In the genomic region with DNA sequence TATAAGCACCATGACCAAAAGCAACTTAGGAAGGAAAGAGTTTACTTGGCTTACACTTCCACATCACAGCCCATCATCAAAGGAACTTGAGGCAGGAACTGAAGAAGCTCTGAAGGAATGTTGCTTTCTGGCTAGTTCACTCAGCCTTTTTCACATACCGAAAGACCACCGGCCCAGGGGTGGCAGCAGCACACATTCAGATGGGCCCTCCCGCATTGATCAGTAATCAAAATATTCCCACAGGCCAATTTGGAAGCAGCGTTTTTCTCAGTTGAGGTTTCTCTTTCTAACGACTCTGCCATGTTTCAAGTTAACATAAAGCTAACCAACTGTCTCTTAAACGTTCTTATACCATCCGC, we compare ENCODE assay signal across 8 mouse cellular contexts. TPM values are rescaled to one million over a fixed set of nuclear protein-coding genes. Genes with fewer than 3 reads are reported as not detected.
DNase-seq lines count a peak whose midpoint lies in the region; ATAC-seq and TF ChIP-seq lines count a peak whose summit lies in the region.

No protein-coding gene starts in this region.

- 0% methylated on average over 7 of the region's 7 CpGs for WGBS in heart, adult 2 months
- under 1% methylated on average over 7 of the region's 7 CpGs for WGBS in spleen, adult 2 months
- 0% methylated on average over 7 of the region's 7 CpGs for WGBS in liver, postnatal 0 days (ENCODE audit: insufficient replicate concordance)

- no peaks in the 10 kb centered on the region for H3K9me3 ChIP-seq in liver, postnatal 0 days (ENCODE audit: low read length)

- H3K79me2 ChIP-seq in heart, adult 2 months (replicated peaks; ENCODE audit: control insufficient read depth, insufficient read depth, low read length) = peaks cover 9% of the 10 kb centered on the region

- peak overlapping the region; percentile 83 for H3K9ac ChIP-seq in heart, adult 2 months (ENCODE audit: low read depth, low read length)
- H3K9ac ChIP-seq in liver, postnatal 0 days (replicated peaks) = peak overlapping the region; percentile 99

- H3K27ac ChIP-seq in heart, adult 2 months = peak overlapping the region; percentile 87
- peak overlapping the region; percentile 7 for H3K27ac ChIP-seq in spleen, adult 2 months (ENCODE audit: insufficient read depth, low read length)
- H3K27ac ChIP-seq in liver, postnatal 0 days (ENCODE audit: low read depth) = peak overlapping the region; percentile 96

- intact Hi-C loops in heart, adult 2 months (cut with DNase I) = loop anchor here (2.0 to 10.0 kb wide), 5 partner anchors 95 to 521 kb away; partner anchors contain the start of genes Gk5, Rnf7, Tfdp2 and Trpc1
- intact Hi-C loops in heart, postnatal 36 days (cut with DNase I) = loop anchor here (10.0 kb wide), 2 partner anchors 209 to 439 kb away; partner anchors contain the start of gene U2surp
- intact Hi-C loops in left cerebral cortex, postnatal 25 days (cut with DNase I) = loop anchor here (1.0 to 2.0 kb wide), 2 partner anchors 165 to 443 kb away; partner anchors contain the start of genes Gk5 and U2surp

- H3K27me3 ChIP-seq in heart, adult 2 months (ENCODE audit: control insufficient read depth, insufficient read depth, low read length) = no peaks in the 10 kb centered on the region
- no peaks in the 10 kb centered on the region for H3K27me3 ChIP-seq in spleen, adult 2 months (ENCODE audit: control insufficient read depth, insufficient read depth, low read length)
- H3K27me3 ChIP-seq in liver, postnatal 0 days (ENCODE audit: insufficient read depth, low read length) = no peaks in the 10 kb centered on the region

- no peak for TF ChIP-seq POLR2A in heart, adult 2 months (IDR thresholded peaks at IDR 0.05; ENCODE audit: insufficient read depth, low read depth, low read length)
- no peak for TF ChIP-seq POLR2A in spleen, adult 2 months (IDR thresholded peaks at IDR 0.05; ENCODE audit: low read depth, low read length)

- peak; percentile 9; the same call in 1 of the 2 replicates for ATAC-seq in granulocyte monocyte progenitor cell, adult 5-6 weeks (replicated peaks; ENCODE audit: poor library complexity, severe bottlenecking)
- ATAC-seq in liver, postnatal 0 days = peak; percentile 7

- no peak for TF ChIP-seq CTCF in heart, adult 2 months (IDR thresholded peaks at IDR 0.05)
- no peak for TF ChIP-seq CTCF in spleen, adult 2 months (IDR thresholded peaks at IDR 0.05; ENCODE audit: extremely low read depth, insufficient read depth, insufficient read length, insufficient replicate concordance)
- TF ChIP-seq CTCF in liver, postnatal 0 days (IDR thresholded peaks at IDR 0.05; ENCODE audit: low read depth) = no peak

- H3K4me1 ChIP-seq in heart, adult 2 months (ENCODE audit: control insufficient read depth, insufficient read depth, low read length) = no peaks in the 10 kb centered on the region; the same call in 1 of the 2 replicates
- peaks cover 2% of the 10 kb centered on the region for H3K4me1 ChIP-seq in spleen, adult 2 months (ENCODE audit: control insufficient read depth, insufficient read depth, insufficient read length)
- peaks cover 8% of the 10 kb centered on the region for H3K4me1 ChIP-seq in liver, postnatal 0 days (ENCODE audit: insufficient read depth)

- peak overlapping the region; percentile 91 for H3K4me3 ChIP-seq in heart, adult 2 months
- H3K4me3 ChIP-seq in spleen, adult 2 months (ENCODE audit: extremely low read depth, insufficient read depth, insufficient read length) = peak overlapping the region; percentile 85
- peak overlapping the region; percentile 94 for H3K4me3 ChIP-seq in liver, postnatal 0 days (ENCODE audit: low read depth, low read length)

- TF ChIP-seq EP300 in heart, adult 2 months (IDR thresholded peaks at IDR 0.05; ENCODE audit: insufficient read depth, low read depth, low read length) = no peak
- TF ChIP-seq EP300 in liver, postnatal 0 days (IDR thresholded peaks at IDR 0.05; ENCODE audit: low read depth) = 0 out of 2 replicates have a peak, but pooled peaks have one; percentile 5

- peak overlapping the region; percentile 83 for H3K4me2 ChIP-seq in liver, postnatal 0 days (ENCODE audit: low read depth, low read length)

- no peaks in the 10 kb centered on the region for H3K36me3 ChIP-seq in heart, adult 2 months (ENCODE audit: control insufficient read depth, insufficient read depth, low read length)
- H3K36me3 ChIP-seq in spleen, adult 2 months (ENCODE audit: control insufficient read depth, insufficient read depth, low read length) = no peaks in the 10 kb centered on the region; the same call in 1 of the 2 replicates
- no peaks in the 10 kb centered on the region for H3K36me3 ChIP-seq in liver, postnatal 0 days (replicated peaks; ENCODE audit: insufficient read depth, low read length)

- no peak for DNase-seq in heart, adult 2 months
- DNase-seq in heart, postnatal 36 days = no peak
- peak; percentile 8 for DNase-seq in spleen, adult 2 months (ENCODE audit: low read depth in 1 of 2, low spot score in 2 of 2)
- DNase-seq in spleen, adult 12 weeks (ENCODE audit: low spot score) = no peak
- no peak for DNase-seq in liver, postnatal 0 days
- DNase-seq in testis, postnatal 14 days (ENCODE audit: low spot score) = peak; percentile 52
- no peak for DNase-seq in left cerebral cortex, postnatal 25 days (ENCODE audit: low spot score in 2 of 2)

RNA-seq across cellular contexts. Expression of gene Xrn1, which starts 0.4 kb away (rescaled TPM):
- total RNA-seq in heart, adult 2 months (2021) = 10 to 100 TPM; 16.3 to 20.4 TPM
- polyA plus RNA-seq in heart, adult 2 months (2012; rRNA removed) = 3.3 and 6.5 TPM in 2 replicates
- 10 to 100 TPM; 16.1 to 16.8 TPM for total RNA-seq in heart, postnatal 36 days (2021)
- polyA plus RNA-seq in spleen, adult 2 months (2012; rRNA removed) = 2.5 and 3.0 TPM in 2 replicates
- total RNA-seq in granulocyte monocyte progenitor cell, adult 5-6 weeks (2014; fragmentation: Nextera tagmentation) = 29.8 and 41.5 TPM in 2 replicates
- total RNA-seq in granulocyte monocyte progenitor cell, adult 5-6 weeks (2017) = 19.4 and 22.7 TPM in 2 replicates
- 4.8 TPM in 2 replicates for polyA plus RNA-seq in liver, postnatal 0 days (2015; fragmentation: Nextera tagmentation; extraction: Ambion mirVana)
- 10 to 100 TPM; 23.0 to 25.5 TPM for total RNA-seq in left cerebral cortex, postnatal 25 days (2021)

Comparison
In these comparisons a context has a peak if more than half of its experiments do, and no peak if none do; other contexts are left out.
1. DNase-seq: peak in spleen, adult 2 months (2 of 2) and testis, postnatal 14 days (single experiment); none in heart, adult 2 months (0 of 2), heart, postnatal 36 days (0 of 2), spleen, adult 12 weeks (single experiment), liver, postnatal 0 days (single experiment) and left cerebral cortex, postnatal 25 days (0 of 2).
2. H3K27ac ChIP-seq: peak in every context shown above with its lines; median percentile 96 in liver, postnatal 0 days; 87 in heart, adult 2 months; 7 in spleen, adult 2 months.
3. Peak in every context shown above with its lines, with median percentiles within 50 percentile points of each other: H3K4me3 ChIP-seq.